Mouse (Mus musculus): Measurements from ENCODE around the gene Vmn2r28.
"Not testable (repeated sequence)": the region's sequence is repeated elsewhere in the genome, so short reads cannot be mapped to it uniquely, and the experiment has no call there.

Vmn2r28 gene

GRCm38 (mm10) chr7:5493856-5494255, at the start of gene Vmn2r28:
TSS of gene Vmn2r28 (minus strand) at chr7:5493956.
- in situ Hi-C loops (cut with MboI; ENCODE audit: low sequenced_read_pairs), result not testable (repeated sequence)

GRCm38 (mm10) chr7:5540770-5541436, 47.1 kb upstream of the Vmn2r28 start:
- in situ Hi-C loops (cut with MboI; ENCODE audit: low sequenced_read_pairs), result not testable (repeated sequence)

- in situ Hi-C loops (cut with MboI; ENCODE audit: low sequenced_read_pairs), result no loop called here
Observed at GRCm38 (mm10) chr7:5456674-5457073, 37.1 kb downstream of the Vmn2r28 start, which contains the start of gene Vmn1r59. TSS of gene Vmn1r59 (minus strand) at chr7:5456774.

- in situ Hi-C loops (cut with MboI; ENCODE audit: low sequenced_read_pairs), result not testable (repeated sequence)
Observed at GRCm38 (mm10) chr7:5454011-5454410, 39.7 kb downstream of the Vmn2r28 start.

GRCm38 (mm10) chr7:5448627-5449026, 45.1 kb downstream of the Vmn2r28 start:
- in situ Hi-C loops (cut with MboI; ENCODE audit: low sequenced_read_pairs), result no loop called here
